Mouse (Mus musculus) liver, adult 2 months (tissue): ENCODE measurements around the gene Pi4k2b. TPM values are rescaled to one million over a fixed set of nuclear protein-coding genes. Genes with fewer than 3 reads are reported as not detected.
"Not testable (repeated sequence)": the region's sequence is repeated elsewhere in the genome, so short reads cannot be mapped to it uniquely, and the experiment has no call there.

Source experiments
- DNase-seq: peaks from one replicate; pipeline ENCODE4 v3.0.0-alpha.2; 2011; ENCODE audit warnings: low read depth, low spot score; ENCODE audit errors: extremely low read depth
- H3K27ac ChIP-seq: fragments of 200-500 bp; replicated peaks from 2 replicates; pipeline ENCODE4 v1.5.1; 2012; ENCODE audit warnings: low read depth, mild to moderate bottlenecking, control low read depth, inconsistent platforms, low read length; ENCODE audit not compliant: insufficient read depth
- H3K27me3 ChIP-seq: fragments of 200-500 bp; 2 replicates; pipeline ENCODE4 v1.6.1; 2012; ENCODE audit warnings: mild to moderate bottlenecking, moderate library complexity, low read length, inconsistent platforms; ENCODE audit not compliant: control insufficient read depth, insufficient read depth
- H3K36me3 ChIP-seq: fragments of 200-500 bp; 2 replicates; pipeline ENCODE4 v1.6.1; 2012; ENCODE audit warnings: low read length, inconsistent platforms; ENCODE audit not compliant: control insufficient read depth, insufficient read depth
- H3K4me1 ChIP-seq: fragments of 200-500 bp; 2 replicates; pipeline ENCODE4 v1.6.1; 2011; ENCODE audit warnings: low read length; ENCODE audit not compliant: control insufficient read depth, insufficient read depth
- H3K4me3 ChIP-seq: fragments of 200-500 bp; 2 replicates; pipeline ENCODE4 v1.5.1; 2011; ENCODE audit warnings: low read depth, mild to moderate bottlenecking, control low read depth, low read length, moderate library complexity; ENCODE audit not compliant: insufficient read depth
- H3K79me2 ChIP-seq: fragments of 200-500 bp; 2 replicates; pipeline ENCODE4 v1.6.1; 2012; ENCODE audit warnings: inconsistent platforms, mild to moderate bottlenecking, low read length, moderate library complexity; ENCODE audit not compliant: control insufficient read depth, insufficient read depth
- H3K9ac ChIP-seq: fragments of 200-500 bp; 2 replicates; pipeline ENCODE4 v1.6.1; 2012; ENCODE audit warnings: low read depth, mild to moderate bottlenecking, control low read depth, inconsistent platforms, low read length
- CTCF ChIP-seq: fragments of 200-500 bp; IDR thresholded peaks from 2 replicates; pipeline ENCODE4 v1.5.1; 2011; ENCODE audit warnings: low read depth, low read length, control low read depth
- POLR2A ChIP-seq: fragments of 200-500 bp; IDR thresholded peaks from 2 replicates; pipeline ENCODE4 v1.6.1; 2011; ENCODE audit warnings: low read length, control low read depth; ENCODE audit not compliant: insufficient read depth; ENCODE audit errors: extremely low read depth
- WGBS: fragments of 180-500 bp; shearing (Covaris S2); methylation state at CpG from one replicate; pipeline ENCODE4 v1.1.7; 2018; 5-methylcytosine and 5-hydroxymethylcytosine counted together
- polyA plus RNA-seq: library from polyadenylated mRNA; depleted of rRNA; stranded (reverse); fragments of >200 nt; gene quantifications from 2 replicates; pipeline ENCODE4 v1.2.3, GENCODE M21; 2012; rRNA removed
- total RNA-seq: library from RNA; depleted of rRNA; stranded (reverse); fragments of >200 nt; gene quantifications from 2 replicates; pipeline ENCODE4 v1.2.3, GENCODE M21; 2014; rRNA removed

Gene Pi4k2b
- total RNA-seq (25.4 and 30.0 TPM in 2 replicates), polyA plus RNA-seq (10.3 and 14.9 TPM in 2 replicates)

DNA sequence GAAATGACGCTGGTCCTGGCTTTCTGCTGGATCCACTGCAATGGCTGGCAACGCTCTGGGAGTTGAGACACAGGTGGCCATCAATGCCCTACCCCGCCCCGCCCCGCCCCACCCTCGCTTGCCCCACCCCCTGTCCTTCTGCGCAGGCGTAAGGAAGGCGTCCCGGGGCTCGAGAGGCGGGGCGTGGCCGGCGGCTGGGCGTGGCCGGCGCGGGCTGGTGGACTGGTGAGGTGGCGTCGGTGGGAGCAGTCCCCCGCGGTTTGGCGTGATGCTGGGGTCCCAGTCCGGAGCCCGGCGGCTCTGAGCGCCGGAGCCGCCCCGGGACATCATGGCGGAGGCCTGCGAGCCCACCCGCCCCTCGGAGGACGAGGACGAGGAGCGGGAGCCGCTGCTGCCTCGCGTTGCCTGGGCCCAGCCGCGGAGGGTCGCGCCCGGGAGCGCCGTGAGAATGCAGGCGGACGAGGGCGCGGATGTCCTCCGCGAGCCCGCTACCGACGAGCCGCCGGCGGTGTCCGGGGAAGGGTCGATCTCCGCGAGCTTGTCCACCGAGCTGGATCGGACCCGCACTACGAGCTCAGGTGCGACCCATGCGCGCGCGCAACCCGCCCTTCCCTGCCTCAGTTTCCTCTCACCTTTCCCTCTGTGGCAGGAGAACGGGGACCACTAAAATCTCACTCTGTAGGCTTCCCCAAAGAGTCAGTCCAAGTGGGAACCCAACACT, at the start of gene Pi4k2b:
Gene Pi4k2b (plus strand): TSS at position 184 of the 721 bp plus-strand sequence.
- peak within 1 kb of the TSS; percentile 87 for H3K27ac ChIP-seq
- no peaks in the 10 kb centered on the region for H3K27me3 ChIP-seq
- H3K4me3 ChIP-seq = peak within 1 kb of the TSS; percentile 91
- peaks cover 4% of the 10 kb centered on the region; the same call in 1 of the 2 replicates for H3K79me2 ChIP-seq
- H3K36me3 ChIP-seq = peaks cover 3% of the 10 kb centered on the region
- under 1% methylated on average over 73 of the region's 75 CpGs for WGBS
- peak; percentile 58 for DNase-seq
- H3K9ac ChIP-seq = peak within 1 kb of the TSS; percentile 97
- TF ChIP-seq CTCF (no peak), POLR2A (peak; percentile 62)
- H3K4me1 ChIP-seq = peaks cover 7% of the 10 kb centered on the region

DNA sequence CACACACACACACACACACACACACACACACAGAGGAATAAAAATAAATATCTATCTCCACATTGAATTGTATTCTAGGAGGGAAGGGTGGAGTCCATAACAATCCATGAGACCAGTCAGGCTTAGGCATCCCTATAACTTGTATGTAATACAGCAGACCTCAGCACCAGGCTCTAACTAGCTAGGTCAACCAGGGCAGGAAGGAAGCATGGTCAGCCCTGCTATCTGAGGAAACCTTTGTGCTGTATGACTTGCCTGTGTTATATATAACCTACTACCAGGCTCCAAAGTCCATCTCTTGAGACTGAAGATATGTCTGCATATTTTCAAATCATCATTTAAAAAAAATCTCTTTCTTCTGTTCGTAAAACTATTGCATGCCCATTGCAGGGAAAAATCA, 44.1 kb upstream of the Pi4k2b start:
- H3K4me1 ChIP-seq = no peaks in the 10 kb centered on the region
- TF ChIP-seq POLR2A (no peak), CTCF (no peak)
- H3K27ac ChIP-seq = no peak overlapping the region
- H3K79me2 ChIP-seq = no peaks in the 10 kb centered on the region
- 78% methylated on average over 1 of the region's 1 CpGs for WGBS
- no peaks in the 10 kb centered on the region for H3K27me3 ChIP-seq
- H3K9ac ChIP-seq = no peak overlapping the region
- no peak for DNase-seq
- no peak overlapping the region for H3K4me3 ChIP-seq
- H3K36me3 ChIP-seq = no peaks in the 10 kb centered on the region

DNA sequence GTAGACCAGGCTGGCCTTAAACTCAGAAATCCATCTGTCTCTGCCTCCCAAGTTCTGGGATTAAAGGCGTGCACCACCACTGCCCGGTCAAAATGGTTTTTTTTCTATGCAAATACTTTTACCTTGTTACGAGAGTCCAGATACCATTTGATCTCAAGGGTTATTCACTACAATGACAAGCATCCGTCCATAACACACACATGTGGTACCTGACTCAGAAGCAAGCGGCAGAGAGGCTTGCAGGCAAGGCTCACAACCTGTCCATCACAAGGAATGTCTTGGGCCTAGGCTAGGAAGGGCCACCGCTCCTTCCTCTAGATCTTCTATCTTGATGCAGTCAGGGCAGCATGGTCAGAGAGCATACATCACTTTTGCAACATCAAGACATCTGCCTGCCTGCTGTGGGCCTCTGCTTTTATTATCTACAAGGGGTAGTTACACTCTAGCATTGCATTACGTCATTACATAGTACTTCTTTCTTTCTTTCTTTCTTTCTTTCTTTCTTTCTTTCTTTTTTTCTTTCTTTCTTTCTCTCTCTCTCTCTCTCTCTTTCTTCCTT, 43.4 kb upstream of the Pi4k2b start:
- not testable (repeated sequence) for H3K4me3 ChIP-seq, H3K4me1 ChIP-seq, H3K79me2 ChIP-seq, H3K27me3 ChIP-seq, DNase-seq, H3K27ac ChIP-seq, H3K9ac ChIP-seq, H3K36me3 ChIP-seq
- 92% methylated on average over 7 of the region's 7 CpGs for WGBS

GRCm38 (mm10) chr5:52704562-52704961, 36.8 kb upstream of the Pi4k2b start:
- Histone ChIP-seq H3K36me3 (no peaks in the 10 kb centered on the region), H3K27me3 (no peaks in the 10 kb centered on the region), H3K4me3 (no peak overlapping the region), H3K4me1 (no peaks in the 10 kb centered on the region), H3K9ac (no peak overlapping the region), H3K27ac (no peak overlapping the region), H3K79me2 (no peaks in the 10 kb centered on the region)
- DNase-seq = no peak
- 73% methylated on average over 4 of the region's 4 CpGs for WGBS
- TF ChIP-seq POLR2A (no peak), CTCF (no peak)

DNA sequence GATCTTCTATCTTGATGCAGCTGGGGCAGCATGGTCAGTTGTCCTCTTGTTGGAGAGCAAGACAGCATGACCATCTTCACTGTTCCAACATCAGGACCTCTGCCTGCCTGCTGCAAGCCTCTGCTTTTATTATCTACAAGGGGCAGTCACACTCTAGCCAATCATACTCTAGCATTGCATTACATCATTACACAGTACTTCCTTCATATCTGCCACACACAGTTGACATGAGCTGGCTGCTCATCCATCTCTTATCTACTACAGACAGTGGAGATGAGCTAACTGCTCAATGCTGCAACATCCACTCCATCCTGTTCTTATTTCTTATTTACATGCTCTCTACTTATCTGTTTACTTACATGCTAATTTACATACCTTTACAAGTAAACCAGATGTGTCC, 28.7 kb upstream of the Pi4k2b start:
- Histone ChIP-seq H3K4me1 (no peaks in the 10 kb centered on the region), H3K4me3 (no peak overlapping the region), H3K9ac (no peak overlapping the region), H3K36me3 (no peaks in the 10 kb centered on the region), H3K27ac (no peak overlapping the region), H3K27me3 (no peaks in the 10 kb centered on the region), H3K79me2 (no peaks in the 10 kb centered on the region)
- TF ChIP-seq CTCF (no peak), POLR2A (no peak)
- DNase-seq = no peak

DNA sequence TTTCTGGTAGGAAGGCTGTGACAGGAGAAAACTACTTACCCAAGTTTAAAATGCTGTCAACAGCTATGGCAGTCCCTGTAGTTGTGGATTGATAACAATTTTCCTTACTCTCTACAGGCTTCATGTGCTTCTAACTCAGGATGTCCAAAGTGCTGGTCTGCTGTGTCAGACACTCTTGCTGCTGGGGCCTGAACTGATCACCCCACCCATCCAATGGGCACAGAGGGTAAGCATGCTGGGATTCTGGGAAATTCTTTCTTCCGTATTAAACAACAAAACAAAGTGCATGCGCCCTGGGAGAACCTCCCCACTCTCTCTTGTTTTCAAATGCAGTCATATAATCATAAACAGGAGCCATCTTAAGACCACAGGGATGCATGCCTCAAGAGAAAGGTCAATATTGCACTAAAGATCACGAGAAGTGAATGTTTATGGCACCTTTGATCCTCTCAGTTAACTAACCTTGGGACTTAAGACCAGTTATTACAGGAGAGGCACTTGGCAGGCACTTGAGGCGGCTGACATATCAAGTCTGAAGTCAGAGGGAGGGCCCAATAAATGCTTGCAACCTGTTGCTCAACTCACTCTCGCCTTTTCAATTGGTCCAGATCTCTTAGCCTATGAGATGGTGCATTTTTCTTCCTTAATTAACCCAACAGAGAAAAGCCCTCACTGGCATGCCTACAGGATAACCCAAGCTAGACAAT, 24.5 kb upstream of the Pi4k2b start:
- Histone ChIP-seq H3K36me3 (no peaks in the 10 kb centered on the region), H3K27ac (no peak overlapping the region), H3K79me2 (no peaks in the 10 kb centered on the region), H3K27me3 (no peaks in the 10 kb centered on the region), H3K9ac (no peak overlapping the region), H3K4me1 (no peaks in the 10 kb centered on the region), H3K4me3 (no peak overlapping the region)
- WGBS = 83% methylated on average over 5 of the region's 5 CpGs
- DNase-seq = no peak
- no peak for TF ChIP-seq CTCF
- no peak for TF ChIP-seq POLR2A
